Mouse (Mus musculus) embryo, embryonic 9.5 days (tissue): ENCODE results near the gene Slc9a6.
A peak's percentile ranks its signal among the peaks of the same experiment; 100 is the strongest.

Source experiments
- DNase-seq: peaks from one replicate; pipeline ENCODE4 v3.0.0-alpha.2; 2017; ENCODE audit errors: extremely low spot score

The Slc9a6 gene

GRCm38 (mm10) chrX:56609623-56610317, at the start of gene Slc9a6:
Gene Slc9a6 (plus strand): TSS chrX:56609757.
- DNase-seq = peak; percentile 74

- no peak for DNase-seq
Measured at GRCm38 (mm10) chrX:56572465-56572864, 37.1 kb upstream of the Slc9a6 start.

- DNase-seq = no peak
Measured at GRCm38 (mm10) chrX:56578200-56578599, 31.4 kb upstream of the Slc9a6 start.

- no peak for DNase-seq
Measured at GRCm38 (mm10) chrX:56597219-56597886, 12.2 kb upstream of the Slc9a6 start.

GRCm38 (mm10) chrX:56597887-56598640, 11.5 kb upstream of the Slc9a6 start, which contains the start of gene Mmgt1:
Gene Mmgt1 (minus strand): TSS chrX:56598069.
- peak; percentile 87 for DNase-seq

- DNase-seq = no peak
Measured at GRCm38 (mm10) chrX:56606536-56606935, 3.0 kb upstream of the Slc9a6 start.

GRCm38 (mm10) chrX:56607032-56607710, 2.4 kb upstream of the Slc9a6 start:
- no peak for DNase-seq

- DNase-seq = no peak
Measured at GRCm38 (mm10) chrX:56609285-56609622, 303 bp upstream of the Slc9a6 start.

GRCm38 (mm10) chrX:56610318-56610694, 749 bp downstream of the Slc9a6 start:
- DNase-seq = peak; percentile 5

GRCm38 (mm10) chrX:56615236-56615635, 5.7 kb downstream of the Slc9a6 start:
- DNase-seq = no peak

- DNase-seq = no peak
Measured at GRCm38 (mm10) chrX:56636185-56636584, 26.6 kb downstream of the Slc9a6 start.

GRCm38 (mm10) chrX:56640066-56640465, 30.5 kb downstream of the Slc9a6 start:
- DNase-seq = no peak

- DNase-seq = peak; percentile 14
Measured at GRCm38 (mm10) chrX:56649549-56650354, 40.2 kb downstream of the Slc9a6 start.

- DNase-seq = no peak
Measured at GRCm38 (mm10) chrX:56650355-56650652, 40.7 kb downstream of the Slc9a6 start.

- no peak for DNase-seq
Measured at GRCm38 (mm10) chrX:56650885-56651284, 41.3 kb downstream of the Slc9a6 start.

GRCm38 (mm10) chrX:56651738-56652137, 42.2 kb downstream of the Slc9a6 start:
- no peak for DNase-seq

- DNase-seq = no peak
Measured at GRCm38 (mm10) chrX:56655686-56656085, 46.1 kb downstream of the Slc9a6 start.

- no peak for DNase-seq
Measured at GRCm38 (mm10) chrX:56659286-56659685, 49.7 kb downstream of the Slc9a6 start.

GRCm38 (mm10) chrX:56661143-56661542, 51.6 kb downstream of the Slc9a6 start:
- no peak for DNase-seq

GRCm38 (mm10) chrX:56662316-56662715, 52.8 kb downstream of the Slc9a6 start:
- DNase-seq = no peak

GRCm38 (mm10) chrX:56663377-56663776, 53.8 kb downstream of the Slc9a6 start:
- no peak for DNase-seq
